ENCODE assay signal across 1 mouse cellular context in the genomic region with DNA sequence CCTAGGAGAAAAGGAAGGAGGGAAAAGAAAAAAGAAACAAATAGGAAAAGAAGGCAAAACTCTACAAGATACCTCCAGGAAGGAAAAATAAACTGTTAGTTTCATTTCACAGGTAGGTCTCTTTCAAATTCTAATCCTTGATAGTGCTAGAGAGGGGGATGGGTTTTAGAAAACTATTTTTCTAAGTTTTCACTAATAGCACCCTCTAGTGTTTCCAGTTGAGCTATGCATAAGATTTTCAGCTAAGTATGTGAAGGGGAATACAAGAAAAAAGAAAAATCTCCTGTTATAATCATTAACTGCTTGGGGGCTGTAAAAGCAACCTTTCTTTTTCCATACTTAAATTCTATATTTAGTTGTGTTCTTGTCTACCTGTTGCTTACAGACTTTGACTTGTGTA.
TF ChIP-seq lines count a peak whose summit lies in the region.

No protein-coding gene starts in this region.

TF ChIP-seq in MEL, 35 proteins besides CTCF, POLR2A, EP300 and RAD21 (continued from another document):
- TF ChIP-seq CHD2 (IDR thresholded peaks at IDR 0.05; ENCODE audit: low read length): peak; percentile 56
- peak; percentile 82 for TF ChIP-seq SMC3 (IDR thresholded peaks at IDR 0.05; ENCODE audit: low read depth, low read length)
- TF ChIP-seq BHLHE40 (IDR thresholded peaks at IDR 0.05; ENCODE audit: borderline replicate concordance, low read depth, low read length): peak; percentile 46; the same call in 1 of the 2 replicates
- TF ChIP-seq ZC3H11A (IDR thresholded peaks at IDR 0.05; ENCODE audit: low read depth, low read length): peak; percentile 79
